Mouse (Mus musculus): ENCODE results near the gene 9530068E07Rik. TPM values are rescaled to one million over a fixed set of nuclear protein-coding genes. Genes with fewer than 3 reads are reported as not detected.
"Not testable (repeated sequence)": the region's sequence is repeated elsewhere in the genome, so short reads cannot be mapped to it uniquely, and the experiment has no call there.

9530068E07Rik gene
- total RNA-seq, 2 experiments from 2014 or later = 9.4 to 41.1 TPM

DNA sequence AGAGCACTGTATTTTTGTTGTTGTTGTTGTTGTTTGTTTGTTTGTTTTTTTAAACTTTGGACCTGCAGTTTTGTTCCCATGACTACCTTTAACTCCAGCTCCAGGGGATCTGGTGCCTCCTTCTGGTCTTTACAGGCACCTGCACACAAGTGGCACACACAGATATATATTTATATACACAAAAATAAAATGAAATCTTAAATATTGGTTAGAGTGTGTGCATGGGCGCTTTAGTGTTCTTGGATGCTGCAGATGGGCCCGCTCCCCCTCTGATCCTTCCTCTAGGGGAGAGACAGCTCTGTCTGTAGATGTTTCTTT is 26.1 kb upstream of the 9530068E07Rik start:
- no peak for ATAC-seq (replicated peaks; ENCODE audit: low FRiP score, poor library complexity, severe bottlenecking)

- ATAC-seq (replicated peaks; ENCODE audit: low FRiP score, poor library complexity, severe bottlenecking) = no peak
These were observed 25.7 kb upstream of the 9530068E07Rik start for GRCm38 (mm10) chr11:52370538-52370937.

GRCm38 (mm10) chr11:52373841-52374240 is 22.4 kb upstream of the 9530068E07Rik start:
- ATAC-seq (replicated peaks; ENCODE audit: low FRiP score, poor library complexity, severe bottlenecking) = no peak

- peak; percentile 86 for ATAC-seq (replicated peaks; ENCODE audit: low FRiP score, poor library complexity, severe bottlenecking)
These were observed 21.9 kb upstream of the 9530068E07Rik start for GRCm38 (mm10) chr11:52374340-52374739.

DNA sequence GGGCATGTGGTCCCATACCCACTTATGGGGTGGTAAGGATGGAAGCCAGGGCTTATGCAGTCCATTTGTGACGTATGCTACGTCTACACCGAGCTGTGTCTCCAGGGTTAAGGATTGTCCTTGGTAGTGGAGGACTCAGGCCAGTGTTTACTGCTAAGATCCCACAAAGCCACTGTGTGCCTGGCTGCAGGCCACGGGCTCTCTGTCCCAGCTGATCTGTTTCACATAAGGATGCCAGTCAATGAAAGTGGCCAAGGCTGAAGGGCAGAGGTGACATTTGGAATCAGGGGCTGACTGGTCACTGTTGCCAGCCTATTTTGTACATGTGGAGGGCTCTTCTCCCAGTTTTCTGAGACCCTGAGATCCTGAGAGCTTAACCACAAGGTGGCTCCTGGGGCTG is 18.6 kb upstream of the 9530068E07Rik start:
- no peak for ATAC-seq (replicated peaks; ENCODE audit: low FRiP score, poor library complexity, severe bottlenecking)

GRCm38 (mm10) chr11:52379241-52379640 is 17.0 kb upstream of the 9530068E07Rik start:
- no peak for ATAC-seq (replicated peaks; ENCODE audit: low FRiP score, poor library complexity, severe bottlenecking)

GRCm38 (mm10) chr11:52383741-52384140 is 12.5 kb upstream of the 9530068E07Rik start:
- no peak for ATAC-seq (replicated peaks; ENCODE audit: low FRiP score, poor library complexity, severe bottlenecking)

GRCm38 (mm10) chr11:52384667-52385066 is 11.6 kb upstream of the 9530068E07Rik start:
- ATAC-seq (replicated peaks; ENCODE audit: low FRiP score, poor library complexity, severe bottlenecking) = 0 out of 2 replicates have a peak, but pooled peaks have one; percentile 54

GRCm38 (mm10) chr11:52386892-52387291 is 9.3 kb upstream of the 9530068E07Rik start:
- ATAC-seq (replicated peaks; ENCODE audit: low FRiP score, poor library complexity, severe bottlenecking) = no peak

DNA sequence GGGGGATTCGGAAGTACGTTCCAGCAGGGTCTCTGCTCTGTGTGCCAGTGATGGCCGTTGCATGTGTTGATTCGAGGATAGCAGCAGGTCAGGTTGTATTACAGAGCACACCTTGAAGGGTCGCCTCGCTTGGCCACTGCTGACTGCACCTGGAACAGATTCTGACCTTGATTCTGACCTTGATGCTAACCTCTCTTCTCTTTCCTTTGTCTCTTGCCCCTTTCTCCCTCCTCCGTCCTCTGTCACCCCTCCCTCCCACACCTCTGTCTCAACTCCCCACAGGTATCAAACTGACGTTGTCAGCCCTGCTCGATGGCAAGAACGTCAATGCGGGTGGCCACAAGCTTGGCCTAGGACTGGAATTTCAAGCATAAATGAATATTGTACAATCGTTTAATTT is 8.1 kb upstream of the 9530068E07Rik start:
- no peak for ATAC-seq (replicated peaks; ENCODE audit: low FRiP score, poor library complexity, severe bottlenecking)

GRCm38 (mm10) chr11:52388979-52389378 is 7.2 kb upstream of the 9530068E07Rik start:
- not testable (repeated sequence) for ATAC-seq (replicated peaks; ENCODE audit: low FRiP score, poor library complexity, severe bottlenecking)

- ATAC-seq (replicated peaks; ENCODE audit: low FRiP score, poor library complexity, severe bottlenecking) = no peak
These were observed 6.3 kb upstream of the 9530068E07Rik start for GRCm38 (mm10) chr11:52389933-52390332.

DNA sequence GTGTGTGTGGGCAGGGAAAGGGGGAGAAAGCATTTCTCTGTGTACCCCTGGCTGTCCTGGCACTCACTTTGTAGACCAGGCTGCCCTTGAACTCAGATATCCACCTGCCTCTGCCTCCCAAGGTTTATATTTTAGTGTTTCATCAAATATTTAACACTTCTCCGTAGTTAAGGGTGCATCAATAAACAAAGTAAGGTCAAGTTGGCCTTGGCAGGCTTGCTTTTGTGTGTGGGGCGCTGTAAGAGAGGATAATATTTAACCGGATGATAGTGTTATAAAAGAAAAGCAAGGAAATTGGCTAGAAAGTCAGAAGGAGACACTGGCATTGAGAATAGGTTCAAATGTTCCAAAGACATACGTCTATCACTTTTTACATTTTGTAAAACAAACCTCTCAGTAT is 1.7 kb upstream of the 9530068E07Rik start:
- no peak for ATAC-seq (replicated peaks; ENCODE audit: low FRiP score, poor library complexity, severe bottlenecking)

GRCm38 (mm10) chr11:52395343-52395742 is 885 bp upstream of the 9530068E07Rik start:
- no peak for ATAC-seq (replicated peaks; ENCODE audit: low FRiP score, poor library complexity, severe bottlenecking)

GRCm38 (mm10) chr11:52396597-52397188 is 465 bp downstream of the 9530068E07Rik start:
- ATAC-seq (replicated peaks; ENCODE audit: low FRiP score, poor library complexity, severe bottlenecking) = peak; percentile 50

GRCm38 (mm10) chr11:52397385-52397987 is 1.3 kb downstream of the 9530068E07Rik start:
- ATAC-seq (replicated peaks; ENCODE audit: low FRiP score, poor library complexity, severe bottlenecking) = no peak

DNA sequence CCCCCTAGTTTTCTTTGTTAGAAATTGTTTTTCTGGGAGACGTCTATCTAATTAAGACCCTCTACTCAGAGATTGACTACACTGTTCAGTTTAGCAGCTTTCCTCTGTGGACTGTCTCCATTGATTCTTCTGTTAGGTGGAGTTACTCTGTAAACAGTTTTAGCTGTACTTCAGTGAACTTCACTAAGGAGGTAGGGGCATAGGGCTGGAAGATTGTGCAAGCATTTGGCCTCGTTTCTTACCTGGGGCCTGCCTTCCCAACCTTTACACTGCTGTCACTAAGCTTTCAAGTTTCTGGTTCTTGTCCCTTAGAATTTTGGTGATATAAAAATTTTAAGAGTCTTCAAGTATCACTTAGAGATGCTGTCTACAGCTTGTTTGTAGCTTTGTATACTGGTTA is 5.2 kb downstream of the 9530068E07Rik start:
- ATAC-seq (replicated peaks; ENCODE audit: low FRiP score, poor library complexity, severe bottlenecking) = no peak

DNA sequence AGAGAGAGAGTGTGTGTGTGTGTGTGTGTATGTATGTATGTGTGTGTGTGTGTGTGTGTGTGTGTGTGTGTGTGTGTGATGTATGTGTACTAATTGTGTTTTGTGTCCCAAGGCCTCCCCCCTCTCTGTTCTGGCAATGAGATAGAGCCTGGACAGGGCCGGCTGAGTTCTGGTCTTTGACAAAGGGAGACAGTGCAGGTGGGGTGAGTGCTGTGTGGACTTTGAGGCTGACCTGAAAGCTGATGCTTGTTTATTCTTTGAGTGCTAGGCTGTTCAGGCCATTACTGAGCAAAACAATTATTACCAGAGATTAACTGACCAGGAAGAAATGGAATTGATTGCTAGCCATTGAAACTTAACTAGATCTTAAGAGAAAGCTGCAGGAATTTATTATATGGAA is 6.3 kb downstream of the 9530068E07Rik start:
- ATAC-seq (replicated peaks; ENCODE audit: low FRiP score, poor library complexity, severe bottlenecking) = no peak

DNA sequence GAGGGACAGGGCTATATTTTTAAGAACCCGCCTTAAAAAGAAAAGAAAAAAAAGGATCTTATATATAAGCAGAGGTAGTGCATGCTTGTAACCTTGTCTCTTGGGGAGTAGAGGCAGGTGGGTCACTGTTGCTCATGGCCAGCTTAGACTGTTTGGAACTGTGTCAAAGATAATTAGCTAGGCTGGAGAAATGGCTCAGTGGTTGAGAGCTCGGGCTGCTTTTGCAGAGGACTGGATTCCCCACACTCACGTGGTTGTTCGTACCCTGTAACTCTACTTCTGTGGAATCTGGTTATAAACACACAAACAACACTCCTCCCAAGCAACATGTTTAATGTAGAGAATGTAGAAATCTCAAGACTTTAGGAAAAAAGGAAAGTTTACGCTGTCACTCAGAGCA is 8.0 kb downstream of the 9530068E07Rik start:
- no peak for ATAC-seq (replicated peaks; ENCODE audit: low FRiP score, poor library complexity, severe bottlenecking)

GRCm38 (mm10) chr11:52405196-52405688 is 9.0 kb downstream of the 9530068E07Rik start:
- no peak for ATAC-seq (replicated peaks; ENCODE audit: low FRiP score, poor library complexity, severe bottlenecking)

DNA sequence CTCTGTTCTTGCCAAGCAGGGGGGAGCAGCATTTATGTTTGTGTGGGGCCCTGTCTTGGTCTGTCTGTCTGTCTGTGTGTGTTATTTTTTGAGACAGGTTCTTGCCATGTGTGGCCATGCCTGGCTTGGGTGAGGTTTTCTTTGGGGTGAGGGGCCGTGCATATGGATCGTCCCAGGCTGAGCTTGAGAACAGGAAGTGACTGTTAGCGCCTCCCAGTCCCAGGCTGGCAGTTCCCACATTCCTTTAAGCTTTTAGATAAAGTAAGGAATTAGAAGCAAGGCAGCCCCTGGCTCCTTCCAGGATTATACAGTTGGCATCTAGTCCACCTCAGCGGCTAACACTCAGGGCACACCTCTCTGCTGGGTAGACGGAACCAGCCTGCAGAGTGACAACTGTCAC is 13.1 kb downstream of the 9530068E07Rik start:
- ATAC-seq (replicated peaks; ENCODE audit: low FRiP score, poor library complexity, severe bottlenecking) = no peak

- no peak for ATAC-seq (replicated peaks; ENCODE audit: low FRiP score, poor library complexity, severe bottlenecking)
These were observed 22.1 kb downstream of the 9530068E07Rik start for GRCm38 (mm10) chr11:52418358-52418757.

Data from erythroid progenitor cell, adult 5-6 weeks (primary cell).